In genomic region chr1:177440981-177441491, GRCm38 (mm10) we compare ENCODE assay signal across 8 mouse cellular contexts. TPM values are rescaled to one million over a fixed set of nuclear protein-coding genes. Genes with fewer than 3 reads are reported as not detected.
DNase-seq lines count a peak whose midpoint lies in the region; ATAC-seq and TF ChIP-seq lines count a peak whose summit lies in the region.

No protein-coding gene starts in this region.

- no peaks in the 10 kb centered on the region for H3K79me3 ChIP-seq in C2C12 (ENCODE audit: low read depth)

- peak overlapping the region; percentile 40 for H3K4me3 ChIP-seq in C2C12 (ENCODE audit: insufficient read depth, poor library complexity, severe bottlenecking)
- H3K4me3 ChIP-seq in embryonic fibroblast, embryonic 13.5 days (ENCODE audit: insufficient read depth, low read length) = peak overlapping the region; percentile 68
- H3K4me3 ChIP-seq in intestine, postnatal 0 days (ENCODE audit: low read depth, low read length) = peak overlapping the region; percentile 71
- peak overlapping the region; percentile 82 for H3K4me3 ChIP-seq in olfactory bulb, adult 2 months (ENCODE audit: insufficient read depth, low read depth, low read length)

- no peak for TF ChIP-seq CTCF in C2C12 (IDR thresholded peaks at IDR 0.05; ENCODE audit: control insufficient read depth, insufficient read depth, insufficient read length)
- no peak for TF ChIP-seq CTCF in embryonic fibroblast, embryonic 13.5 days (IDR thresholded peaks at IDR 0.05; ENCODE audit: borderline replicate concordance, insufficient read depth, low read length)
- TF ChIP-seq CTCF in intestine, postnatal 0 days (IDR thresholded peaks at IDR 0.05; ENCODE audit: low read depth) = no peak
- TF ChIP-seq CTCF in olfactory bulb, adult 2 months (IDR thresholded peaks at IDR 0.05; ENCODE audit: insufficient read depth, low read depth, low read length) = no peak

- WGBS in intestine, postnatal 0 days = under 1% methylated on average over 6 of the region's 6 CpGs
- WGBS in olfactory bulb, adult 2 months = 2% methylated on average over 6 of the region's 6 CpGs

- no peaks in the 10 kb centered on the region for H3K36me3 ChIP-seq in C2C12 (ENCODE audit: control insufficient read depth, insufficient read depth)
- no peaks in the 10 kb centered on the region for H3K36me3 ChIP-seq in intestine, postnatal 0 days (ENCODE audit: control insufficient read depth, insufficient read depth)

- H3K9me3 ChIP-seq in intestine, postnatal 0 days (ENCODE audit: control insufficient read depth) = no peaks in the 10 kb centered on the region

- peak overlapping the region; percentile 43 for H3K27ac ChIP-seq in embryonic fibroblast, embryonic 13.5 days (ENCODE audit: insufficient read depth, low read length)
- peak overlapping the region; percentile 88 for H3K27ac ChIP-seq in intestine, postnatal 0 days (ENCODE audit: low read depth, low read length)
- H3K27ac ChIP-seq in olfactory bulb, adult 2 months (ENCODE audit: insufficient read depth, low read depth, low read length) = 0 out of 2 replicates have a peak overlapping the region, but pooled peaks have one; percentile 8

- H3K27me3 ChIP-seq in C2C12 (ENCODE audit: control insufficient read depth, insufficient read depth, insufficient read length) = no peaks in the 10 kb centered on the region
- no peaks in the 10 kb centered on the region for H3K27me3 ChIP-seq in intestine, postnatal 0 days (replicated peaks; ENCODE audit: control insufficient read depth, insufficient read depth, low read length)

- peak overlapping the region; percentile 66 for H3ac ChIP-seq in C2C12 (ENCODE audit: control insufficient read depth, insufficient read length, low read depth)

- ATAC-seq in cerebellum, adult (ENCODE audit: insufficient number of reproducible peaks, low FRiP score, low TSS enrichment) = no peak
- ATAC-seq in intestine, postnatal 0 days = no peak
- no peak for ATAC-seq in granulocyte monocyte progenitor cell, adult 5-6 weeks (replicated peaks; ENCODE audit: poor library complexity, severe bottlenecking)

- peak overlapping the region; percentile 74 for H3K4me2 ChIP-seq in intestine, postnatal 0 days (replicated peaks; ENCODE audit: low read depth)

- H3K4me1 ChIP-seq in embryonic fibroblast, embryonic 13.5 days (ENCODE audit: control insufficient read depth, insufficient read depth, low read length) = peaks cover 6% of the 10 kb centered on the region
- no peaks in the 10 kb centered on the region; the same call in 1 of the 2 replicates for H3K4me1 ChIP-seq in intestine, postnatal 0 days (replicated peaks; ENCODE audit: control insufficient read depth, insufficient read depth, low read length)
- peaks cover 7% of the 10 kb centered on the region for H3K4me1 ChIP-seq in olfactory bulb, adult 2 months (ENCODE audit: control insufficient read depth, insufficient read depth, low read length)

- peak overlapping the region; percentile 66 for H3K9ac ChIP-seq in intestine, postnatal 0 days (ENCODE audit: low read depth, low read length)

- peak; percentile 13 for DNase-seq in cerebellum, adult 9-11 months
- DNase-seq in spleen, adult 18-20 months = no peak

- TF ChIP-seq POLR2A in embryonic fibroblast, embryonic 13.5 days (IDR thresholded peaks at IDR 0.05; ENCODE audit: low read depth, low read length) = no peak
- no peak for TF ChIP-seq POLR2A in olfactory bulb, adult 2 months (IDR thresholded peaks at IDR 0.05; ENCODE audit: insufficient read depth, low read depth, low read length)

- peaks cover 10% of the 10 kb centered on the region for H3K79me2 ChIP-seq in C2C12 (ENCODE audit: control insufficient read depth, insufficient read depth)

TF ChIP-seq in C2C12, 6 proteins besides CTCF, POLR2A, EP300 and RAD21:
- TF ChIP-seq CEBPB (IDR thresholded peaks at IDR 0.05; ENCODE audit: low read depth) (no peak), MYOD1 (IDR thresholded peaks at IDR 0.05; ENCODE audit: control insufficient read depth, insufficient read length, low read depth) (no peak), MYOG (IDR thresholded peaks at IDR 0.05; ENCODE audit: control insufficient read depth, extremely low read depth, insufficient read length) (no peak), FOSL1 (IDR thresholded peaks at IDR 0.05; ENCODE audit: insufficient read depth, low read length, poor library complexity, severe bottlenecking) (no peak), MAX (IDR thresholded peaks at IDR 0.05) (no peak), USF1 (IDR thresholded peaks at IDR 0.05; ENCODE audit: low read depth) (no peak)

RNA-seq across cellular contexts. Expression of gene Zbtb18, which starts 1.1 kb away (rescaled TPM):
- 7.5 TPM for polyA plus RNA-seq in C2C12 (2012; fragmentation: generic; extraction: Trizol)
- polyA plus RNA-seq in embryonic fibroblast, embryonic 13.5 days (2011; ENCODE audit: insufficient read length, low read depth, missing spikeins) = 22.5 and 30.3 TPM in 2 replicates
- polyA plus RNA-seq in intestine, postnatal 0 days (2015; fragmentation: Nextera tagmentation; extraction: Ambion mirVana) = 2.5 and 3.1 TPM in 2 replicates
- polyA plus RNA-seq in olfactory bulb, adult 2 months (2012; ENCODE audit: insufficient read depth, insufficient read length, low replicate concordance, missing spikeins) = not detected in 2 replicates
- 62.5 and 64.3 TPM in 2 replicates for total RNA-seq in granulocyte monocyte progenitor cell, adult 5-6 weeks (2014; fragmentation: Nextera tagmentation)
- 58.4 and 82.5 TPM in 2 replicates for total RNA-seq in granulocyte monocyte progenitor cell, adult 5-6 weeks (2017)

Comparison
In these comparisons a context has a peak if more than half of its experiments do, and no peak if none do; other contexts are left out.
1. H3K27ac ChIP-seq: peak in every context shown above with its lines; median percentile 88 in intestine, postnatal 0 days; 43 in embryonic fibroblast, embryonic 13.5 days; 8 in olfactory bulb, adult 2 months.